Mouse (Mus musculus): ENCODE results near the gene Scp2.

DNA sequence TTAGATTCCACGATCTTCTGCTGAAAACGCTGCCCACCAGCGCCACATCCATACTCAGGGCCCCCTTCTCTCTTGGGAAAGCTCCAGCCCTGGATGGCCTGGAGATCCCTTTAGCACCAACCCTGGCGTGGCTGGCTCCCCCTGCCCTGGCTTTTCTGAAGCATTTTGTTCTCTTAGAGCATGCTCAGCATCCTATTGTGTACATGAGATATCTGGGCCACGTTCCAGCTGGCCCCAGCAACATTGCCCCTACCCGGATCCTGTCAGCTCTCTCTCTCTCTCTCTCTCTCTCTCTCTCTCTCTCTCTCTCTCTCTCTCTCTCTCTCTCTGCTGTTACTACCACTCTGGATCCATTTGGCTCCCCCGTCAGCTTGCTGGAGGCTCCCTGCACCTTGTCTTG, 139.5 kb downstream of the Scp2 start:
- TF ChIP-seq CTCF (IDR thresholded peaks at IDR 0.05; ENCODE audit: low read depth, low read length) (no peak), GATA1 (IDR thresholded peaks at IDR 0.05; ENCODE audit: borderline replicate concordance, low read length) (no peak)

Data from G1E (cell line).